Mouse (Mus musculus) common myeloid progenitor, adult 5-6 weeks (primary cell): ENCODE results near the gene Pef1. TPM values are rescaled to one million over a fixed set of nuclear protein-coding genes. Genes with fewer than 3 reads are reported as not detected.

Experiments used
- ATAC-seq: replicated peaks from 2 replicates; pipeline ENCODE4 v1.8.0; 2016; ENCODE audit warnings: low read depth, mild to moderate bottlenecking, moderate TSS enrichment, inconsistent platforms; ENCODE audit not compliant: poor library complexity, severe bottlenecking
- total RNA-seq: library from RNA; stranded (forward); fragments of 200-1000, 187-1606 nt; gene quantifications from 2 replicates; pipeline ENCODE4 v1.2.3, GENCODE M21; 2017

Pef1 gene
- total RNA-seq, 1 experiment from 2014 or later, result 14.0 TPM

DNA sequence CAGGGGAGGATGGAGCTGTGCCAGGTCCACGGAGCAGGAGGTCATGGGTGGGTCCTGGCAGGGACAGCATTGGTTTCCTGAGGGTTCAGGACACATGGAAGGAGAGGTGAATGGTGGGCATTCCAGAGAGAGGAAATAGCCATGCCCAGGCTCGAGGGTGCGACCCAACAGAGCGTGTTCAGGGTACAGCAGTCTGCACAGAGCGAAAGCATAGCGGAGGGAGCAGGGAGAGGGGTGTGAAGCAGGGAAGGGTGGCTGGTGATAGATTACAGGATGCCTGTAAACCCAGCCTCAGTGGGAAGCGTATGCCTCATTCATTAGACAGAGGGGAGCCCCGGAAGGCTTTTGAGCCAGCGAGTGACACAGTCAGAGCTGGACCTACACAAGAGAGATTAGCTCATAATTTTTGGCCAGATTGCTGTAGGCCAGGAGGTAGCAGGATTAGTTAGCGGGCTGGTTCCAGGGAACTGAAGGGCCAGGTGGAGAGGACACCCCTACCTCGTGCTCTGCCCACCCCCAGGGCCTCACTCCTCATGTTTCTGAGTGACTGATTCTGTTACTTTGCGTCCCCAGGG lies 17.0 kb upstream of the Pef1 start:
- no peak for ATAC-seq

DNA sequence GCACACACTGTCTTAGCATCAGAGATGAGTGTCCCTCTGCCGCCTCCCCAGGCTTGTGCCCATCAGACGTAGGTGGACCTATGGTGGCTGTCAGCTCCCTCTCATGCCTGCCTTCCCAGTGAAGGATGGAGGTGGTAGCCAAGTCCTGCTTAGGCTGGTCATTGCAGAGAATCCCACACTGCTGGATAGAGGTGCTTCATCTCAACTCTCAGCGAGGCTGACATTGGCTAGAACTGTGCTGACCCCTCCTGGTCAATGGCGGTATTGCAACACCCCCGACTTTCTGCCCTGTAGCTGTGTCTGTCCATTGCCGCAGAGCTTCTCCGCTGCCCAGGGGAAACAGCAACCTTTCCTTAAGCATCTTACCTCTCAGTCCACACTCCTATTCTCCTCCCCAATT lies 15.1 kb upstream of the Pef1 start:
- peak; percentile 93 for ATAC-seq

DNA sequence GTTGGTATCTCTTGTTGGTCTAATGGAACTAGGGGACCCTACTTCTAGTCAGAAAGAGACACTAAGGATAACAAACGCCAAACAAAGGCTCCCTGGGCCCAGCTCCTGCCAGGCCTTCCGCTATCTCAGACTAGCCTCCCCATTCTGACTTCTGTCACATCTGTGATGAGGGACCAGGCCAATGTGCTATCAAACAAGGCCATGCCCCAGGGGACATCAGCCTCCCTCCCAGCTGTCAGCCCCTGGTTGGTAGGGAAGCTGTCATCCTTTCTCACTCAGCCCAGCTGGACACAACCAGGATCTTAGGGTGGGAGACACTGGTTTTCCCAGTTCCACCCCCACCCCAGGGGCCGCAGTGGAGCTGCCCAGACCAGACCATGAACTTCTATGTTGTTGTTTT lies 7.2 kb upstream of the Pef1 start:
- ATAC-seq, result no peak

DNA sequence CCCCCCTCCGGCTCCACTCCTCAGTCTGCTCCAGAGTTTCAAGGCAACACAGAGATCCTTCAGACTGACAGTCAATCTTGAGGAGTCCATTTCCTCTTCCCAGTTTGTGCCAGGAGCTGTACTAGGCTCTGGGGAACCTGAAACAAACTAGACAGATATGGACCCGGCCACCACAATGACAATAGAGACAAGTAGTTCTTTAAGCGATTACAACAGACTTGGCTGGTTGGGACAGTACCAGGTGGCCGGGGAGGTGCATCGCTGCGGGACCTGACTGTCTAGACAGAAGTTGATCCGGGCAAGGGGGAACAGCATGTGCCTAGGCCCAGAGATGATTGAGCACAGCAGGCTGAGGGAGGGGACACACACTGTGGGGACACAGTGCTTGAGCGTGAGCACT lies 1.2 kb upstream of the Pef1 start:
- no peak for ATAC-seq

DNA sequence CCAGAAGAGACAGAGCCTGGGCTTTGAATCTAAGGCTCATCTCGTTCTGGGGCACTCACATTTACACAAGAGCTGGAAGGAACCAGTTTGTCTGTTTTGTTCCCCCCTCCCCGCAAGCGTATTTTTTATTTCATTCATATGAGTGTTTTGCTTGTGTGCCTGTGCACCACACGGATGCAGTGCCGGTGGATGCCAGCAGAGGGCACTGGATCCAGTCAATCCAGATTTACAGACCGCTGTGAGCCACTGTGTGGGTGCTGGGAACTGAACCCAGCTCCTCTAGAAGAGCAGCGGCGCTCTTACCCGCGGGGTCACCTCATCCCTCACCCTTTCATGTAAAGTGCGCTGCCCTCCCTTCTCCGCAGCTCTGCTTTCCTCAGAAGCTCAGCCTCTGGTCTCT lies 1.3 kb downstream of the Pef1 start:
- ATAC-seq, result no peak

DNA sequence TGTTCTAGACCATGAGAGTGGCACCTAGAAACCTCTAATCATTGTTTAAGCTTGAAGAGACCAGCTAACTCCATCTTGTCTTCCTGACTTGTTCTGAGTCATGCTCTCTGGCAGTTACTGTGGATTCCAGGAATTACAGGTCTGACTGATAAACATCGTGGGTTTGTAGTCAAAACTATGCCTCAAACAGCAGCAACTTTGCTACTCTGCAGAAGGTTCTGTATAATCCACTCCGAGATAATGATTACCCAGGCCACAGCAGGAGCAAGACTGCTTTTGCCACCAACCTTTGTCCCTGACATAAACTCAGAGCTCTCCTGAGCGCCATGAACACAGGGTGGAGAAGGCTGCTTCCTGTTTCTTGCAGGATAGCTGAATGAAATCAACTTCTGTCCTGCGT lies 2.2 kb downstream of the Pef1 start:
- ATAC-seq, result no peak

DNA sequence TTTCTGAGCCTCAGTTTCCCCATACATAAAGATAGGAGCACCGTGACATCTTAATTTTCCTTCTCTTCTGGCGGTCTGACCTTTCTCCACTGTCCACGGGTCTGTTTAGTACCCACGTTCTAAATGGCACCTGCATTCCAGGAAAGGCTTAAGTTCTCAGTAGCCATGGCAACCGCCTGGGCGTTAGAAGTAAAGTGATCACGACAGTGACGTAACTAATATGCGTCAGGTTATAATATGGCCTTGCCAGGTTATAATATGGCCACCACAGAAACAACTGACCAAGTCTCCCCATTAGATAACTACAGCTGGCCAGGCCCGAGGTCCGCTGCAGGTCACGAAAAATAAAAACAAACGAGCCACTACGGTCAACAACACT lies 4.7 kb downstream of the Pef1 start:
- ATAC-seq, result peak; percentile 59

DNA sequence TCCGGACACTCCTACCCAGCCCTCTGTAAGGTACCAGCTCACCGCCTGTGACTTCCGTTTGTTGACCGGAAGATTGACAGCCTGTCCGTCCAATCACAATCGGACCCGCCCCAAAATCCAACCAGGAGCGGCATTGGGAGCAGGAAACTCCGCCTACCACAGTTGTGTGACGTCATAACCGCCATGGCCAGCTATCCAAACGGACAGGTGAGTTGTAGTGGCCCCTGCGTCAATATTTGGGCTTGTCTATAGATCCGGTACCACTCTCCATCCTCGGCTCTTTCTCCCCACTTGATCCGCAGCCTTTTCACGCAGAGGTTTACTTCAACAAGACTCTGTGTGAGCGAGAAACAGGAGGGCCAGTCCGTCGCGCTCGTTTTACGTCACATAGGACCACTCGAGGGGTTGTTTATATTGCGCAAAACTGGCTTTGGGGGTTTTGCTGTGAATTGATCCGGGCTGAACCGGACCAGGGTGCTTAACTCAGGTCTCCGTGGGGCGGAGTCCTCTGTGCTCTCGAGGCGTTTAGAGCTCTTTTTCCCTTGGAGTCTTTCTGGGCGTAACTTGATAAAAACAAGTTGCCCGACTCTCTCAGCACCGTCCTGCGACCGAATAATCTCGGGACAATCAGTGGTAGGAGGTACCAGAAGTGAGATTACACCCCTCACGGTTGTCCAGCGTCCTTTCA lies 5.2 kb downstream of the Pef1 start:
- ATAC-seq, result peak; percentile 86

DNA sequence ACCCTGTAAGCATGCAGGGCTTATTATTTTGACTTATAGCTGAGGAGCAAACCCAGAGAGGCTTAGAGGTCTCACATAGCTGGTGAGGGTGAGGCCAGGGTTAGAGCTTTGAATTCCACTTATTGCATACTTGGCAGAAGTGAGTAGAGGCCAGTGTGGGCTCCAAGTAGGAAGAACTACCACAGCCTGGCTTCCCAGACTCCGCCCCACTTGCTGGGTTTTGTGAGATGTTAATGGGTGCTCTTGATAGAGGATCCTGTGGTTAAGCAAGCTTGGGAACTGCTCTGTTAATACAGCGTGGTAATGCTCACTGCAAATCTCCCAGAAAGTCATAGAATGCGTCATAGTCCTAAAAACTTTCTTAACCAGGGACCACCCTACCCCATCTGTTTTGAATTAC lies 6.6 kb downstream of the Pef1 start:
- 0 out of 2 replicates have a peak, but pooled peaks have one; percentile 14 for ATAC-seq

DNA sequence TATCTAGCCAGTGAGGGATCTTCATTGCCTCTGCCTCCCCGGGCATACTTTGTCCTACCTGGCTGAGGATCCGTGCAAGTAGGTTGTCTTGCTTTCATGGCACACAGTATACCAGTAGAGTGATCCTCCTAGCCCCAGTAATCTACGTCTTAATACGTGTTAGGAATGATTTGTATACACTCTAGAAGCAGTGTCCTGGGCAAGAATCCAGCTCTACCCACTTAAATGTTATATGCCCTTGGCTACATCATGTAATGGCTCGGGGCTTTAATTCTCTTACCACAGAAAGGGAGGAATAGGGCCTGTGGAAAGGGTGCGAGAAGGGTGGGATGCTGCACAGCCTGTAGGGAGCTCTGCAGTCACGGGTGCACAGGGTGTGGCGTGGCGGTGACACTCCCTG lies 7.3 kb downstream of the Pef1 start:
- no peak for ATAC-seq

DNA sequence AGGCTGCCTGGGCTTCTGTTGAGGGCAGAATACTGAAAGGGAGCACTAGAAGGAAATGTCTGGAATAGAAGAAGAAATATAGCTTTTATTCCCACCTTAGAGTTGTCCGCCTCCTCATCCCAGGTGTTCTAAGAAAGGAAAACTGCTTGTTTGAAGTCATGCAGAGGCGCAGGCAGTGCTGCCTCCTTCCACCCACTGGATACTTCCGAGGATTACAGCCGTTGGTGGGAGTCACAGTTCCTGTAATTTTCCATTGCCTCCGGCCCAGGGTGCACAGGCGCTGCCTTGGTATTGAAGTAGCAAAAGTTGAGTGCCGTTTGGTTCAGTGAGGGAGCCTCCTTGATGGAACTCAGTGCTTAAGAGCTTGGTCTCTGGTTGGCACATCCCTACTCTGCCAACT lies 7.7 kb downstream of the Pef1 start:
- ATAC-seq, result no peak

DNA sequence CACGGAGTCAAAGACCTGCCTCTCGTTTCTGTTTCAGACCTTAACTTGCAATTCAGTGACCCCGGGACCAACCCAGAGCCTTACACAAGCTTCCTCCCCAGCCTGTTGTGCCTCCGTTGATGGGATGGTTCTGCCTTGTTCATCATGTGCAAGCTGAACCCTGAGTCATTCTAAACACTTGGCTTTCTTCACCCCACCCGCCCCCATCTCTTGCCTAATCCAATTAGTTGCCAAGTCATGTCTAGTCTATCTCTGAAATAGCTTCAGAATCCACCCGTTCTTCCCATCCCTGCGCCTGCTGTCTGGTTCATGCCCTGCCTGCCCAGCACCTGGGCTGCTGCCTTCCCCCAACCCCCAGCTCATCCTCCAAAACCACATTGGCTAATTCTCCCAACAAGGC lies 9.9 kb downstream of the Pef1 start:
- peak; percentile 27 for ATAC-seq

DNA sequence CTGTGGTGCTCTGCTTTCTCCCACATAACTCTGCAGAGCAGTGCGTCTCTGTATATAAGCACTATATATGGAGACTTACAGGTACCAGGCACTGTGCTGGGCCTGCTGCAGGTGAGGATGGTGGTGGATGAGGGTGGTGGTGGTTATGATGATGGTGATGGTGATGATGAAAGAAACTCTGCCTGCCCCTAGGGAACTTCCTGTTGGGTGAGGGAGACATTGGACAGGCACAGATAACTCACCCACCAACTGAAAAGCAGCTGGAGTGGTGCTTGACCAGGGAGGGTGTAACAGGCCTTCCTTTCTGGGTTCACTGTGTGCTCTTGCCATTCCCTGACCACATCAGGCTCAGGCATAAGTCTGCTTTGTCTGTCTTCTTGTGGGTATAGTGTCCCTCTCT lies 10.4 kb downstream of the Pef1 start:
- ATAC-seq, result 0 out of 2 replicates have a peak, but pooled peaks have one; percentile 9

DNA sequence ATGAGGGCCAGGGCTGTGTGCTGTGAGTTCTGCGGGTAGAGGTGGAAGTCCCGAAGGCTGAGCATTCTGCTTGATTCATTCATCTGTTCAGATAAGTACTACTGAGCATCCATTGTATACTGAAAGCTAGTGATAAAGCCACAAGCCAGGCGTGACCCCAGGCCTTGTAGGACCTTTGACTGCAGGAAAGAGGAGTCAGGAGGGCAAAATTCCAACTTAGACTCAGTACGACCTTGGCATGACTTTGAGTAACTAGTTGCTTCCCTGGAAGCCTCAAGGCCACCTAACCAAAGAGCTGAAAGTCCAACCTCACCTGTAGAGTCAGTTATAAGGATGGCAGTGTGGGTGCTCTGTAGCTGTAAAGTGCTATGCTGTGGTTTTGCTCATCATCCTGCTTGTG lies 18.4 kb downstream of the Pef1 start:
- no peak for ATAC-seq

DNA sequence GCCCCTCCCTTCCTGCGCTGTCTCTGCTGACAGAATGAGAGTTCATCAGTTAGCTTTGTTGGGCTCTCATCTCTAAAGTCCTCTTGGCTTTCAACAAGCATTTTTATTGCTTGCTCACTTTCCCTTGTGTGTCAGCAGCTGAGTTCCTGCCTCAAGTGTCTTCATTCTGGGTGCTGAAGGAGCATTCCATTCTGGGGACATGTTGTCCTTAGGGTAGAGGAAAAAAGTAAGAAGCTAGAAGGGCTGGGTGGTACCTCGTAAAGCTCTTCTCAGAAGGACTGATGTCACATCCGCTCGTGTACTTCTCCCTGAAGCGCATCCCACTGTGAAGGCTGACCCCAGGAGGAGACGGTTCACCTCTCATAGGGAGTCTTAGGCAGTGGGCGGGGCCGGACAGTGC lies 19.2 kb downstream of the Pef1 start:
- ATAC-seq, result no peak

DNA sequence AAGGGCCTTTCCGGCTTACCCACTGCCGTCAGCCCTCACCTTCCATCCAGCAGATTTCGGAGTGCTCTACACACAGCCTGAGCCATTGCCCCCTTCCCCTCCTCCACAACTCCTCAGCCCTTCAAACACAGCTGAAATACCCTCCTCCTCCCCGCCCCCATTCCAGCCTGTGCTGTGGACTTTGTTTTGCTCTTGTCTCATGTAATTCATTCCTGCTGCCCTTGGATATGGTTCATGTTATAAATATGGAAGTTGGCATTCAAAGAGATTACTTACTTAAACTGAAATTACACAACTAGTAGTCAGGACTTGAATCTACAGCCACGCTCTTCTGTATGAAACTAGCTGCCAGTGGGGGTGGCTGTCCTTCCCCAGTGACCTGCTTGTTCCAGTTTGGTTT lies 20.7 kb downstream of the Pef1 start:
- no peak for ATAC-seq

DNA sequence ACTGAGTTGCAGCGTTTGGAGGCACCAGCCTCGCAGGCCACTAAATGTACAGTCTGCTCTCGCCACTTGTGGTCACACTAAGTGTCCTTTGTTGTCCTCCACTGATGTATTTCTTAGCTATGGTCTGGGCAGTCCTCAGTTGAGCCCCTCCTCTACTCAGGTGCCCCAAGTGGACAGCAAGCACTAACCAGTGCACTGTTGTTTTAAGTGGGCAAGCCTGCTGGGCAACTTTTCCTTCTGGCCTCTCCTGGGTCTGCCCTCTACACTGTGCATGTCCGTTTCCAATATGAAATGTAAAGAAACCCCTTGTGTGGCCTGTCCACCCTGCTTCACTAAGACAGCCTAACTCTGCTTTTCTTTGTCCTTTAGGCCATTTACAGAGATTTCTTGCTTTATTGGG lies 21.8 kb downstream of the Pef1 start:
- no peak for ATAC-seq

DNA sequence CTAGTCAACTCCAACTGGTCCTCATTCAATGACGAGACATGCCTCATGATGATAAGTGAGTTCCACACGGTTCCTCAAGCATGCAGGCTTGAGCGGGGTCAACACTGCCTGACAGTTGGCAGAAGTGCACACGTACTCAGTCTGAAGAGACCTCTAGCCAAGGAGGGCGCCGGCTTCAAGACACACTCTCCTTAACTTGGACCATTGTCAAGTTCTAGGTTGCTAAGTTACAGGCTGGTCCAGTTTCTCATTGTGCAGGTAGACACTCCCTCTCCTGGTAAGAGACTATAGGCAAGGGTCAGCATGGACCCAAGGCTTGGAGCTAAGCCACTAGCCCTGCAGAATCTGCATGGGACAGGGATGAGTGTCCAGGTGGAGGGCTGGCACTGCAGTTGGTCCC lies 22.8 kb downstream of the Pef1 start:
- ATAC-seq, result no peak

DNA sequence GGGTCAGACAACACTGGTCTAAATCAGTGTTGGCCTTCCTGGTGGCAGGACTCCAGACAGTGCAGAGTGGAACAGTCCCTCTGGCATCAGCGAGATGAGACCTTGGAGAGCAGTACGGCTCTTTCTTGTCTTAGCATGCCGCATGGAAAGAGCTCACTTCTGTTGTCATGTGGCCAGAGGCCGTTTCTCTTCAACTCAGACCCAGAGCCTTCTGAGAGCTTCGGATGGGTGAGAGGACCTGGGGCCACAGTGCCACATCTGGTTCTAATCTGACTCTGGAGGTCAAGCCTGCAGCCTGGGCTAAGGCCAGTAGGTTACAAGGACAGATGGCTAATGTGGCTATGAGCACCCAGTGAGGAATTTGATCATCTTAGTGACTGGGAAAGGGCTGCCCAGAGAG lies 23.6 kb downstream of the Pef1 start:
- no peak for ATAC-seq

DNA sequence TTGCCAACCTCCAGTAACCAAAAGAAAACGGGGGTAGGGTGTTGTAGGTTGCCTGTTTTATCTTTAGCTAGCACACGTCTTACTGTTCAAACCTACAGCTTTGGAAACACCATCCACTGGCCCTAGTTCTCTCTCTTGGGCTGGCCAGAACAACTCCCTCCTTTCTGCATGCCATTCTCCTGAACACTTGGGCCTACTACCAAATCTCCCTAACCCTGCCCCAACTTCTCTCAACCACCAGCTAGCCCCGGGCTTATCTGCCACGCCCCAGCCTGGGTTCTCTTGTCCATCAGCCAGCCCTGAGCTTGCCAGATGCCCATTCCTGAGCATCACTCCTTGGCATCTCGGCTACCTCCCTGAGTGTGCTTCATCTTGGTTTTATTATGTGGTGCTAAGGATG lies 26.5 kb downstream of the Pef1 start:
- no peak for ATAC-seq

DNA sequence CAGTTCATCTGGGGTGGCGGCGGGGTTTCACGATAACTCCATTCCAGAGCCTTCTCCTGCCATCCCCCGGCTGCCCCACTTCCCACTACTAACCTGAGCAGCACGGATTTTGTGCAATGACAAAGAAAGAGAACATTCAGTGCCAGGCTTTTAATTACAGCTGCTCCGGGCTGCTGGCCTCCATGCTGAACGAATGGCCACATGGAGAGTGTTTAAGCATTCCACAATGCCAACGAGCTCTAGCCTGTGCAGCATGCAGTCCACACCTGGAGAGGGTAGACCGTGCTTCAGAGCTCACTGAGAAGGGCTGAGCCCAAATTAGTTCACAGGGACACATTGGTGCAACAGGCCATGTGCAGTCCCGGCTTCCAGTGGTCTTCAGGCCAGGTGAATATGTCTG lies 27.7 kb downstream of the Pef1 start:
- no peak for ATAC-seq

DNA sequence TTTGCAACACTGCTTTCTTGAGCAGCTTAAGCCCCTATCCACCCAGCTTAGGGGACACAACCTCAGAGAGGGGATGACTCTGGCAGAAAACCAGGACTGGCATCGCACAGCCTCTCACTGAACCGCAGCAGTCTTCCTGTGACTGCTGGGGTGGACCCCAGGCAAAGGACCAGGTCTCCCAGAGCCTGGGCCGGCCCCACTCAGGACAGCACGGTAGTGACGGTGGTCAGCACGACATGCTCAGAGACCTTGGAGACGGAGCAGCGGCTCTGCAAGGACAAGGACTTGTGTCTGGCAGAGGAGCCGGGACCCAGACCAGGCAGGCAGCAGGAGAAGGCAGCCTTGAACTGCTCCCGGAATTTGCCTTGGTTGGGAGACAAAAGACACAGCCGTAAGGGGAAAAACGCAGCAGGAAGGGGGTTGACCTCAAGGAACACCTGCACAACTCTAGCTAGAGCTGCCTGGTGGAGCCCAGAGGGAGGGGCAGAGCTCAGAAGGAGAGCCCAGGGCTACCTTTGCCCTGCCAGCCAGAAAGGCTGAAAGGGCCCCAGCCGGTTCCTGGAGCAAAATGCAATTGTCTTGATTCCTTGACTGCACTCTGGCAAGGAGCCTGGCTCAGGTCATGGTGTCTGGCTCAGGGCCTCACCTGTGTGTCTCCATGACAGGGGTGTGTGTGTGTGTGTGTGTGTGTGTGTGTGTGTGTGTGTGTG lies 28.4 kb downstream of the Pef1 start:
- ATAC-seq, result no peak
